Mouse (Mus musculus) bone marrow, adult 2 months (tissue): ENCODE results near the gene Rims3. TPM values are rescaled to one million over a fixed set of nuclear protein-coding genes. Genes with fewer than 3 reads are reported as not detected.

Experiments
- H3K27ac ChIP-seq: fragments of 200-500 bp; 2 replicates; pipeline ENCODE4 v1.5.1; 2012; ENCODE audit warnings: low read depth, mild to moderate bottlenecking, control low read depth, inconsistent platforms, low read length; ENCODE audit not compliant: control insufficient read depth, poor library complexity, insufficient read depth
- H3K4me1 ChIP-seq: fragments of 200-500 bp; 2 replicates; pipeline ENCODE4 v1.6.1; 2011; ENCODE audit warnings: low read length; ENCODE audit not compliant: control insufficient read depth, insufficient read depth
- H3K4me3 ChIP-seq: fragments of 200-500 bp; replicated peaks from 2 replicates; pipeline ENCODE3; 2011; ENCODE audit warnings: mild to moderate bottlenecking, low read depth, low read length, control low read depth; ENCODE audit not compliant: control insufficient read depth
- CTCF ChIP-seq: fragments of 200-500 bp; IDR thresholded peaks from 2 replicates; pipeline ENCODE4 v1.5.1; 2011; ENCODE audit warnings: low read length, control low read depth; ENCODE audit not compliant: control insufficient read depth, insufficient read depth
- POLR2A ChIP-seq: fragments of 200-500 bp; IDR thresholded peaks from 2 replicates; pipeline ENCODE4 v1.6.1; 2011; ENCODE audit warnings: low read depth, mild to moderate bottlenecking, control low read depth, low read length, borderline replicate concordance; ENCODE audit not compliant: control insufficient read depth
- WGBS: fragments of 180-500 bp; shearing (Covaris S2); methylation state at CpG from one replicate; pipeline ENCODE4 v1.1.7; 2018; 5-methylcytosine and 5-hydroxymethylcytosine counted together
- polyA plus RNA-seq: library from polyadenylated mRNA; stranded (reverse); fragments of >200 nt; gene quantifications from 2 replicates; pipeline ENCODE4 v1.2.4, GENCODE M21; 2011; ENCODE audit warnings: low replicate concordance; ENCODE audit not compliant: missing spikeins, insufficient read depth, insufficient read length

Rims3 gene
- polyA plus RNA-seq, 1 experiment = 2.9 TPM

DNA sequence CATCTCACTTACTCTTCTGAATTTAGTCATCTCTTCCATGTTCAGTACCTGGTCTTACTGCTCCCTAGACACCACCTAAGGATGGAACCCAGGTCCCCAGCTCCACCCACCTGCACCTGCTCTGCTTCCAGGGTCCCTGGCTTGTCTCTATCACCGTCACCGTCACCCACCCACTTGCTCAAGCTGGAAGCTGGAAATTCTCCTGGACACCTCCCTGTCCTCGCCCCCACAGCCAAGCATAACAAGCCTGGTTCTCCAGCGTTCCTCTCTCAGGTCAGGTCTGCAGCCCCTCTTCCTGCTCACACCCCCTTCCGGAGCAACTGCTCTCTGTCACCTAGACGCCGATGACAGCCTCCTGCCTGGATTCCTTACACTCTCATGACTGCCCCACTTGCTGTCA lies 5.2 kb downstream of the Rims3 start:
- H3K27ac ChIP-seq = no peak overlapping the region
- no peak overlapping the region for H3K4me3 ChIP-seq
- WGBS = 70% methylated on average over 7 of the region's 7 CpGs
- TF ChIP-seq CTCF (no peak), POLR2A (no peak)
- H3K4me1 ChIP-seq = no peaks in the 10 kb centered on the region

DNA sequence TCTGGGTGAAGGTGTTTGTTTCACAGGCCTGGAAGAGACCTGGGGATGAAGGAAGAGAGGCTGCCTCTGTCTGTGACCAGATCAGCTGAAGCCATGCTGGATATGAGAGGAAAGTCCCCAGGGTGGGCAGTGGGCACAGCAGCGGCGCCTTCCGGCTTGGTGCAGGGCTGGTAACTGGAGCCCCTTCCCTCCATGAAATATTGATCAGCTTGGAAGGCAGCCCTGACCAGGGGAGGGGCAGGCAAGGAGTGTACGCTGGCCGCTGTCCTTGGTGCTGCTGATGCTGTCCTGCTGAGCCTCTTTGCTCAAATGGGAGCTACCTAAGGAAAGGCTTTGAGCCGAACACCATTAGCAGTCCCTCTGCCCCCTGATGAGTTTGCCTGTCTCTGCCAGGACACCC lies 11.6 kb downstream of the Rims3 start:
- WGBS = 13% methylated on average over 6 of the region's 6 CpGs
- Histone ChIP-seq H3K27ac (no peak overlapping the region), H3K4me1 (no peaks in the 10 kb centered on the region)

DNA sequence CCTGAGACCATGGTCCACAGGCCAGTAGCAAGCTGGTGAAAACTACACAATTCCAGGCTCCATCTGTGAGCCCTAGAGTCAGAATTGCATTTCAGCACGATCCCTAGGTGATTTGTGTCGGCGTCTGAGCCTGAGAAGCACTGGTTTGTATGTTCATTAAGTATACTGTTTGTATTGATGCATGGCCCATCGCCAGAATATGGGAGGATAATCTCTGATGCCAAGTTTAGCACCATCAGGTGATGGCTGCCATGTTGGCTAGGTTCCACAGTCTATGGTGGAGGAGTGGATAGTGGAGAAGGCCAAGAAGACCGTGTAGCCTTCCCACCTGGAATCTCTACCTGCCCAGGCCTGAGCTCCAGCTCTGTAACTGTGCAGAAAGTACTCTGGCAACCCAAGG lies 13.6 kb downstream of the Rims3 start:
- TF ChIP-seq CTCF (no peak), POLR2A (no peak)
- Histone ChIP-seq H3K27ac (no peak overlapping the region), H3K4me1 (no peaks in the 10 kb centered on the region), H3K4me3 (no peak overlapping the region)
- WGBS = 70% methylated on average over 5 of the region's 5 CpGs

More for the DNA sequence above, 11.6 kb downstream of the Rims3 start:
- H3K4me3 ChIP-seq = no peak overlapping the region
- TF ChIP-seq POLR2A = no peak
- no peak for TF ChIP-seq CTCF

DNA sequence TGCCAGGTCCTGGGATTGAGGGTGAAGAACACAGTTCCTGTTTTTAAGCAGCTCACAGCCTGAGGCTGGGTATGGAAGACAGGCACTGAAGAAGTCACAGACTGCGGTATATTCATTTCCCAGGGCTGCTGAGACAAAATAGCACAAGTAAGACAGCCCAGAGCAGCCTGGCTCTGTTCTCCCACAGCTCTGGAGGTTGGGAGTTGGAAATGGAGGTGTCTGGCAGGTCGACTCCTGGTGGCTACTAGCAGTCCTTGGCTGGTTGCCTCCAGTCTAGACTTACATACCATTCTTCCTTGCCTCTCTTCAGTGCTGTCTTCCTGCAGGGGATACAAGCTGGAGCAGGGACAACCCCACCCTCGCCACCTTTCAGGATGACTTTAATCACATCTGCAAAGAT lies 14.4 kb downstream of the Rims3 start:
- H3K4me1 ChIP-seq = no peaks in the 10 kb centered on the region
- 65% methylated on average over 3 of the region's 3 CpGs for WGBS

DNA sequence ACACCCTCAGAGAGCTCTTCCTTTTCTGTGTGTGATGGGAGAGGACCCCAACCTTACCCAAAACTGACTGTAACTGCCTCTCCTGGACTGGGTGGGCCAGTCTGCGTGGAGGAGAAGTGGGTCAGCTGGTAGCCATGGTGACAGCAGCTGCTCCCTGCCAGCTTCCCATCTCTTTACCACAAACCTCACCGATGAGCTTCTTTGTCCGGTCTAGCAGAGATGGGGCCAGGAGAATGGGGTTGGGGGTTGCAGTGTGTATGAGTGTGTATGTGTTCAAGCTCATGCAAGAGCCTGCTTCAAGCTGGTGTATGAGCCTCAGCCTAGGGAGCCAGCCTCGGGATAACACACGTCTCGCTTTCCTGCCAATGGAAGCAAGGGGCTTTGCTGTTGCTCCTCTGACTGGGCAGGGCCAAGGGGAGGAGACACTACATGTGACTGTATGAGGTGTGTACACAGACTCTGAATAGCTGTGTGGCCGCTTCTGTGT lies 15.7 kb downstream of the Rims3 start:
- TF ChIP-seq POLR2A (no peak), CTCF (no peak)
- no peak overlapping the region for H3K27ac ChIP-seq
- no peak overlapping the region for H3K4me3 ChIP-seq
- no peaks in the 10 kb centered on the region for H3K4me1 ChIP-seq
- 49% methylated on average over 7 of the region's 7 CpGs for WGBS

More for the DNA sequence above, 14.4 kb downstream of the Rims3 start:
- no peak overlapping the region for H3K4me3 ChIP-seq
- no peak overlapping the region for H3K27ac ChIP-seq
- TF ChIP-seq CTCF (no peak), POLR2A (no peak)

DNA sequence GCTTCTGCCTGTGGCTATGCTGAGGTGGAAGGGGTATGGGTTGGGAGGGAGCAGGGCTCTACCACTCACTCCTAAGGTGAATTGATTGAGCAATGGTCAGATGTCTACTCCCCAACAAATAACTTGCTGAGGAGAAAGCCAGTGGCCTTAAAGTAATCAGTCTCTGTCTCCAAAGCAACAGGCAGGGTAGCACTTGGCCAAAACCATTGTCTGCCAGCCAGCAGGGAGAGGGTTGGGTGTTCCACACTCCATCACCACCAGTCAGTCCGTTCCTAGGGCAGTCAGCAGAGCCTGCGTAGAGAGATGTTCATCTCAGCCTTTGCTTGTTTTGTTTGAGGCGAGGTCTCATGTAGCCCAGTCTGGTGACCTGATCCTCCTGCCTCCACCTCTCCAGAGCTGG lies 21.3 kb downstream of the Rims3 start:
- Histone ChIP-seq H3K4me1 (no peaks in the 10 kb centered on the region), H3K27ac (no peak overlapping the region), H3K4me3 (no peak overlapping the region)
- WGBS = 88% methylated on average over 3 of the region's 3 CpGs
- TF ChIP-seq POLR2A (no peak), CTCF (no peak)

DNA sequence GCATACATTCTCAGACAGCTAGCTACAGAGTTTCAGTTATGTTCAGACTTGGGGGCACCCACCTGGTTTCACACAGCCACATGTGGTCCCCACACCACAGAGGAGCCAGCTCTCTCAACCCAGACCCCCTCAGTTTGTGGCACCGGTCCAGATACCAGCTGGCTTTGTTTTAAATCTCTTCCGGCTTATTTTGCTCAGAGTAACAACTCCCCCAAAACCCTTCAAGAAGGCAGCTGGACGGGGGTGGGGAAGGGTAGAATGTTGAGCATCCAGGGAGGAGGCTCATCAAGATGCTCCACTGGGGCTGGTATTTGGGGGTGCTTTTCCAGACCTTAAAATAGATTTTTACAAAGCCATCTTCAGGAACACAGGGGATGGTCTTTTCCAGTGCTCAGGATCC lies 24.1 kb downstream of the Rims3 start:
- TF ChIP-seq CTCF (no peak), POLR2A (no peak)

DNA sequence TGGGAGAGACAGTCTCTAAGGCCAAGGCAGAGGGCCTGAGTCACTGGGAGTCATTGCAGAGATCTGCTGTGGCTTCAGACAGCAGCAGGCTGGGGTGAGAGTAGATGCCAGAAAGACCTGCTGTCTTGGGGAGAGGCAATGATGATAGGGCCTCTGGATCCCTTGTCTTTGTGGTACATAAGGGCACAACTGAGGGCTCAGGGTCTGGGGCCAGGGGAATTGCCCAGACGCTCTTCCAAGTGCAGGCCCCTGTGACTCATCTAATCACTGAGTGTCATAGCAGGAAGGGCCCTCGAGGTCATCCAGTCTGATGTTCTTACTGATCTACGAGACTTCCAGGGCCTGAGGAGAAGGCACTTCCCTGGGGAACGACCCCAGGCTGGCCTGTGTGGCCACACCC lies 24.8 kb downstream of the Rims3 start:
- Histone ChIP-seq H3K4me1 (no peaks in the 10 kb centered on the region; the same call in 1 of the 2 replicates), H3K27ac (no peak overlapping the region), H3K4me3 (no peak overlapping the region)
- TF ChIP-seq CTCF (no peak), POLR2A (no peak)
- 65% methylated on average over 4 of the region's 4 CpGs for WGBS

More for the DNA sequence above, 24.1 kb downstream of the Rims3 start:
- H3K4me1 ChIP-seq = no peaks in the 10 kb centered on the region; the same call in 1 of the 2 replicates
- WGBS = 87% methylated on average over 3 of the region's 3 CpGs
- no peak overlapping the region for H3K4me3 ChIP-seq
- H3K27ac ChIP-seq = no peak overlapping the region
